Mouse (Mus musculus) limb, embryonic 12.5 days (tissue): ENCODE results near the gene Srpk2. TPM values are rescaled to one million over a fixed set of nuclear protein-coding genes. Genes with fewer than 3 reads are reported as not detected.

ENCODE experiments used
- ATAC-seq: fragments of 200-750 bp; cut with Nextera tagmentation; 2 replicates; pipeline ENCODE4 v1.8.0; 2017; ENCODE audit warnings: low read depth, moderate TSS enrichment; ENCODE audit not compliant: insufficient number of reproducible peaks, insufficient read depth, low FRiP score, low TSS enrichment
- H3K27ac ChIP-seq: fragments of 300-500 bp; sonication (generic); 2 replicates; pipeline ENCODE4 v1.5.1; 2016; ENCODE audit warnings: mild to moderate bottlenecking, moderate library complexity
- H3K27me3 ChIP-seq: fragments of 300-500 bp; sonication (generic); 2 replicates; pipeline ENCODE4 v1.6.1; 2016; ENCODE audit warnings: mild to moderate bottlenecking, moderate library complexity
- H3K36me3 ChIP-seq: fragments of 300-500 bp; sonication (generic); 2 replicates; pipeline ENCODE4 v1.6.1; 2016; ENCODE audit warnings: mild to moderate bottlenecking, moderate library complexity
- H3K4me1 ChIP-seq: fragments of 300-500 bp; sonication (generic); replicated peaks from 2 replicates; pipeline ENCODE4 v1.6.1; 2016
- H3K4me2 ChIP-seq: fragments of 300-500 bp; sonication (generic); 2 replicates; pipeline ENCODE4 v1.6.1; 2016; ENCODE audit warnings: mild to moderate bottlenecking, moderate library complexity
- H3K4me3 ChIP-seq: fragments of 300-500 bp; sonication (generic); replicated peaks from 2 replicates; pipeline ENCODE4 v1.5.1; 2016; ENCODE audit warnings: mild to moderate bottlenecking
- H3K9ac ChIP-seq: fragments of 300-500 bp; sonication (generic); replicated peaks from 2 replicates; pipeline ENCODE4 v1.6.1; 2016; ENCODE audit warnings: mild to moderate bottlenecking, moderate library complexity
- H3K9me3 ChIP-seq: fragments of 300-500 bp; sonication (generic); 2 replicates; pipeline ENCODE4 v1.6.1; 2016; ENCODE audit warnings: mild to moderate bottlenecking, moderate library complexity
- WGBS: fragments of 180-500 bp; shearing (Covaris S2); methylation state at CpG from one replicate; pipeline ENCODE4 v1.1.7; 2016; 5-methylcytosine and 5-hydroxymethylcytosine counted together
- polyA plus RNA-seq: library from polyadenylated mRNA; unstranded; fragments of >200 nt; fragmentation: Nextera tagmentation; extraction: Ambion mirVana; gene quantifications from 2 replicates; pipeline ENCODE4 v1.2.1, GENCODE M21; 2016

Srpk2 gene
- polyA plus RNA-seq, 1 experiment from 2014 or later: 63.0 TPM

GRCm38 (mm10) chr5:23501582-23502316, 182.7 kb downstream of the Srpk2 start:
- H3K4me3 ChIP-seq: no peak overlapping the region
- WGBS: 54% methylated on average over 13 of the region's 13 CpGs
- H3K36me3 ChIP-seq: peaks cover 80% of the 10 kb centered on the region
- H3K4me1 ChIP-seq: peaks cover 15% of the 10 kb centered on the region
- no peak overlapping the region for H3K4me2 ChIP-seq
- no peak overlapping the region for H3K9ac ChIP-seq
- H3K9me3 ChIP-seq: no peaks in the 10 kb centered on the region
- ATAC-seq: peak; percentile 64
- H3K27me3 ChIP-seq: no peaks in the 10 kb centered on the region
- 0 out of 2 replicates have a peak overlapping the region, but pooled peaks have one; percentile 56 for H3K27ac ChIP-seq

GRCm38 (mm10) chr5:23500715-23501114, 183.7 kb downstream of the Srpk2 start:
- Histone ChIP-seq H3K4me1 (peaks cover 15% of the 10 kb centered on the region), H3K36me3 (peaks cover 82% of the 10 kb centered on the region)
- 90% methylated on average over 6 of the region's 6 CpGs for WGBS

GRCm38 (mm10) chr5:23499257-23499656, 185.2 kb downstream of the Srpk2 start:
- Histone ChIP-seq H3K9me3 (no peaks in the 10 kb centered on the region), H3K4me1 (peaks cover 15% of the 10 kb centered on the region), H3K4me3 (no peak overlapping the region), H3K27me3 (no peaks in the 10 kb centered on the region), H3K9ac (no peak overlapping the region), H3K36me3 (peaks cover 80% of the 10 kb centered on the region), H3K27ac (no peak overlapping the region), H3K4me2 (no peak overlapping the region)
- no peak for ATAC-seq
- 95% methylated on average over 16 of the region's 16 CpGs for WGBS

More at GRCm38 (mm10) chr5:23500715-23501114, 183.7 kb downstream of the Srpk2 start:
- H3K4me2 ChIP-seq: no peak overlapping the region
- H3K9me3 ChIP-seq: no peaks in the 10 kb centered on the region
- ATAC-seq: no peak
- H3K9ac ChIP-seq: no peak overlapping the region
- no peaks in the 10 kb centered on the region for H3K27me3 ChIP-seq
- H3K4me3 ChIP-seq: no peak overlapping the region
- H3K27ac ChIP-seq: no peak overlapping the region

GRCm38 (mm10) chr5:23497920-23498319, 186.5 kb downstream of the Srpk2 start:
- peaks cover 15% of the 10 kb centered on the region for H3K4me1 ChIP-seq
- ATAC-seq: no peak
- H3K4me2 ChIP-seq: no peak overlapping the region
- no peaks in the 10 kb centered on the region for H3K27me3 ChIP-seq
- H3K9ac ChIP-seq: no peak overlapping the region
- H3K9me3 ChIP-seq: no peaks in the 10 kb centered on the region
- H3K36me3 ChIP-seq: peaks cover 86% of the 10 kb centered on the region
- H3K27ac ChIP-seq: no peak overlapping the region
- WGBS: 93% methylated on average over 10 of the region's 10 CpGs
- no peak overlapping the region for H3K4me3 ChIP-seq

- Histone ChIP-seq H3K4me3 (no peak overlapping the region), H3K9ac (no peak overlapping the region), H3K4me2 (no peak overlapping the region), H3K36me3 (peaks cover 87% of the 10 kb centered on the region), H3K4me1 (peaks cover 6% of the 10 kb centered on the region), H3K27me3 (no peaks in the 10 kb centered on the region), H3K27ac (no peak overlapping the region), H3K9me3 (no peaks in the 10 kb centered on the region)
- WGBS: 91% methylated on average over 5 of the region's 5 CpGs
- ATAC-seq: no peak
These were observed 187.5 kb downstream of the Srpk2 start for GRCm38 (mm10) chr5:23496933-23497332.

GRCm38 (mm10) chr5:23496396-23496795, 188.0 kb downstream of the Srpk2 start:
- no peak for ATAC-seq
- WGBS: 83% methylated on average over 3 of the region's 3 CpGs
- no peak overlapping the region for H3K9ac ChIP-seq
- H3K27ac ChIP-seq: no peak overlapping the region
- no peak overlapping the region for H3K4me2 ChIP-seq
- H3K4me3 ChIP-seq: no peak overlapping the region
- peaks cover 85% of the 10 kb centered on the region for H3K36me3 ChIP-seq
- peaks cover under 1% of the 10 kb centered on the region for H3K4me1 ChIP-seq
- no peaks in the 10 kb centered on the region for H3K27me3 ChIP-seq
- no peaks in the 10 kb centered on the region for H3K9me3 ChIP-seq

- 53% methylated on average over 2 of the region's 2 CpGs for WGBS
- no peaks in the 10 kb centered on the region for H3K9me3 ChIP-seq
These were observed 193.6 kb downstream of the Srpk2 start for GRCm38 (mm10) chr5:23490797-23491196.

GRCm38 (mm10) chr5:23489231-23489630, 195.2 kb downstream of the Srpk2 start:
- H3K27me3 ChIP-seq: no peaks in the 10 kb centered on the region
- 84% methylated on average over 4 of the region's 4 CpGs for WGBS
- H3K27ac ChIP-seq: no peak overlapping the region
- no peak overlapping the region for H3K4me2 ChIP-seq
- H3K36me3 ChIP-seq: peaks cover 88% of the 10 kb centered on the region
- H3K9me3 ChIP-seq: no peaks in the 10 kb centered on the region
- H3K4me1 ChIP-seq: no peaks in the 10 kb centered on the region
- ATAC-seq: no peak
- no peak overlapping the region for H3K4me3 ChIP-seq
- no peak overlapping the region for H3K9ac ChIP-seq

More at GRCm38 (mm10) chr5:23490797-23491196, 193.6 kb downstream of the Srpk2 start:
- H3K27ac ChIP-seq: no peak overlapping the region
- H3K9ac ChIP-seq: no peak overlapping the region
- no peaks in the 10 kb centered on the region for H3K4me1 ChIP-seq
- H3K4me2 ChIP-seq: no peak overlapping the region
- H3K4me3 ChIP-seq: no peak overlapping the region
- no peak for ATAC-seq
- no peaks in the 10 kb centered on the region for H3K27me3 ChIP-seq
- peaks cover 85% of the 10 kb centered on the region for H3K36me3 ChIP-seq

- no peaks in the 10 kb centered on the region for H3K27me3 ChIP-seq
- no peaks in the 10 kb centered on the region for H3K9me3 ChIP-seq
- H3K27ac ChIP-seq: no peak overlapping the region
- H3K4me3 ChIP-seq: no peak overlapping the region
- no peak overlapping the region for H3K9ac ChIP-seq
- peaks cover 84% of the 10 kb centered on the region for H3K36me3 ChIP-seq
- 92% methylated on average over 7 of the region's 7 CpGs for WGBS
- no peak for ATAC-seq
- H3K4me1 ChIP-seq: no peaks in the 10 kb centered on the region
- no peak overlapping the region for H3K4me2 ChIP-seq
These were observed 200.6 kb downstream of the Srpk2 start for GRCm38 (mm10) chr5:23483811-23484210.

- no peak overlapping the region for H3K4me2 ChIP-seq
- no peak overlapping the region for H3K9ac ChIP-seq
- H3K36me3 ChIP-seq: peaks cover 69% of the 10 kb centered on the region
- 78% methylated on average over 6 of the region's 6 CpGs for WGBS
- H3K27me3 ChIP-seq: no peaks in the 10 kb centered on the region
- no peak overlapping the region for H3K27ac ChIP-seq
- H3K9me3 ChIP-seq: no peaks in the 10 kb centered on the region
- no peak overlapping the region for H3K4me3 ChIP-seq
- no peak for ATAC-seq
- no peaks in the 10 kb centered on the region for H3K4me1 ChIP-seq
These were observed 211.1 kb downstream of the Srpk2 start for GRCm38 (mm10) chr5:23473098-23473873.

- Histone ChIP-seq H3K36me3 (peaks cover 74% of the 10 kb centered on the region), H3K4me1 (no peaks in the 10 kb centered on the region)
- ATAC-seq: no peak
These were observed 217.9 kb downstream of the Srpk2 start for GRCm38 (mm10) chr5:23466546-23466945.

More at GRCm38 (mm10) chr5:23466546-23466945, 217.9 kb downstream of the Srpk2 start:
- Histone ChIP-seq H3K9ac (no peak overlapping the region), H3K27ac (no peak overlapping the region), H3K27me3 (no peaks in the 10 kb centered on the region), H3K4me3 (no peak overlapping the region), H3K4me2 (no peak overlapping the region), H3K9me3 (no peaks in the 10 kb centered on the region)
- WGBS: 93% methylated on average over 4 of the region's 4 CpGs
